Mouse (Mus musculus): ENCODE results near the gene Pde4c. TPM values are rescaled to one million over a fixed set of nuclear protein-coding genes. Genes with fewer than 3 reads are reported as not detected.

The Pde4c gene
- polyA plus RNA-seq, 1 experiment from 2014 or later = 8.0 TPM

DNA sequence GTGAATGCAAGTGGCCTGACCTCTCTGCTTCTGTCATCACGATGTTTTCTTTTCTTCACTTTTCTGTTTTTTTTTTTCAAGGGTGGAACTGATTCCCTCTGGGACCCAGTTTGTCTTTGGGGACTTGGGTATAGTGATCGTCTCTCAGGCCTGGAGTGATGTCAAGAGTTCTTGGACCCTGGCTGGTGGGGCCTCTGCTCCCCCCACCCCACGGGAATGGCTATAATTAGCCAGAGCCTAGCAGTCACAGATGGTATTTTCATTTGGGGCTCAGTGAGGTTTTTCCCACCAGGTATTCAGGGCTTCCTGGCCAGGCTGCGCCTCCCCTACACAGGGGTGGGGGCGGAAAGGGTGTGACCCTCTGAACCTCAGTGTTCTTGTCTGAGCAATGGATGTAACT lies 18.1 kb downstream of the Pde4c start:
- WGBS = 48% methylated on average over 5 of the region's 5 CpGs
- H3K4me2 ChIP-seq (ENCODE audit: low read length) = no peak overlapping the region

DNA sequence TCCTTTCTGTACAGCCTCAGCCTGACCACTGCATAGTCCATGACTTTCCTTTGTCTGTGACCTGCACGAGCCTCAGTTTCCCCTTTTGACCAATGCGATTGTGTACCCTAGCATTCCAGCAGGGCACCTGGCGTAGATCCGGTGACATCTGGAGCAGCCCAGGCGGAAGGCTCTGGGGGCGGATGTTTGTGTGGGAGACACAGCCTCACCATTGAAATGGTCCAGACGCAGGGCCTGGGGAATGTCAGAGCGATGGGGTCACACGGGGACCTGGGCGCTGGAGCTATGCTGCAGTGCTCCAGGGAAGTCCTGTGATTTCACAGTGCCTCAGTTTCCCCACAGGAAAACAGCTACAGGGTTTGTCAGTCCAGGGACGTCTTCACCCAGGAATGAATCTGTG lies 18.7 kb downstream of the Pde4c start:
- no peaks in the 10 kb centered on the region for H3K9me3 ChIP-seq (replicated peaks; ENCODE audit: low read length)
- H3K4me2 ChIP-seq (ENCODE audit: low read length) = no peak overlapping the region
- H3K27ac ChIP-seq = no peak overlapping the region
- no peak for TF ChIP-seq CTCF (IDR thresholded peaks at IDR 0.05; ENCODE audit: low read depth)
- no peak overlapping the region for H3K4me3 ChIP-seq (replicated peaks; ENCODE audit: low read depth, low read length)
- H3K27me3 ChIP-seq (ENCODE audit: insufficient read depth, low read length) = 0 out of 2 replicates have a peak, but pooled peaks cover 6% of the 10 kb centered on the region
- H3K9ac ChIP-seq (ENCODE audit: low read depth, low read length) = no peak overlapping the region
- ATAC-seq (replicated peaks; ENCODE audit: low FRiP score, low read depth) (0 out of 2 replicates have a peak, but pooled peaks have one; percentile 18), DNase-seq (ENCODE audit: low spot score) (no peak)
- H3K4me1 ChIP-seq (replicated peaks; ENCODE audit: insufficient read depth, low read length) = 0 out of 2 replicates have a peak, but pooled peaks cover 20% of the 10 kb centered on the region
- WGBS = 49% methylated on average over 11 of the region's 11 CpGs
- no peaks in the 10 kb centered on the region for H3K36me3 ChIP-seq (ENCODE audit: insufficient read depth, low read length)

More for the DNA sequence above, 18.1 kb downstream of the Pde4c start:
- Histone ChIP-seq H3K9ac (ENCODE audit: low read depth, low read length) (no peak overlapping the region), H3K27ac (no peak overlapping the region), H3K36me3 (ENCODE audit: insufficient read depth, low read length) (no peaks in the 10 kb centered on the region), H3K9me3 (replicated peaks; ENCODE audit: low read length) (no peaks in the 10 kb centered on the region), H3K27me3 (ENCODE audit: insufficient read depth, low read length) (0 out of 2 replicates have a peak, but pooled peaks cover 6% of the 10 kb centered on the region), H3K4me1 (replicated peaks; ENCODE audit: insufficient read depth, low read length) (0 out of 2 replicates have a peak, but pooled peaks cover 20% of the 10 kb centered on the region), H3K4me3 (replicated peaks; ENCODE audit: low read depth, low read length) (no peak overlapping the region)
- DNase-seq (ENCODE audit: low spot score) = no peak
- no peak for ATAC-seq (replicated peaks; ENCODE audit: low FRiP score, low read depth)
- no peak for TF ChIP-seq CTCF (IDR thresholded peaks at IDR 0.05; ENCODE audit: low read depth)

DNA sequence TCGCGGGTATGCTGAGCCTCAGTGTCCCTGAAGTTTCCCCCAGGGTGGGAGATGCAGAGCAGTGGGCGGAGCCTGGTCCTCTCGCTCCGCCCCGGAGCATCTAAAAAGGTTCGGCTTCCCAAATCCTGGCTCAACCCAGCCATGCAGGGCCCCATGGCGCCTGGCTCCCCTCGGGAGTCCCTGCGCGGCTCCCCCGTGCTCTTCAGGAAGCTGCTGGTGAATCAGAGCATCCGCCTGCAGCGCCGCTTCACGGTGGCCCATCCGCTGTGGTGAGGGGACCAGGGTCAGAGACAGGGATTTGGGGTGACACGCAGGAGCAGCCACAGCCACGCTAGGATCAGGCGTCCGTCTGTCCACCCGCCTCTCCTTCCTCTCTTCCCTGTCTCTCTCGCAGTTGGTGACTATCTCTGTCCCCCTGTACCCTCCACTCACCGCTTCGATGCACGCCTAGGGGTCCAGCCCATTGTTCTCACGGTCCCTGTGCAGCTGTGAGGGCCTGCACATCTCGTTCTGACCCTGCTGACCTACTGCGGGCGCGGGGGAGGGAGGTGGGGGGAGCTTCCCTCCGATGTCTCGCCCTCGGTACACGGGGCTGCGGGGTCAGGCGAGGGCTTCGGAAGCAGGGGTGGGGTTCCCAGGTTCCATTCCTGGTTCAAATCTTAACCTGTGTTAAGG lies 19.6 kb downstream of the Pde4c start:
- peak overlapping the region; percentile 31; the same call in 1 of the 2 replicates for H3K27ac ChIP-seq
- DNase-seq (ENCODE audit: low spot score) (no peak), ATAC-seq (replicated peaks; ENCODE audit: low FRiP score, low read depth) (no peak)
- H3K4me1 ChIP-seq (replicated peaks; ENCODE audit: insufficient read depth, low read length) = 0 out of 2 replicates have a peak, but pooled peaks cover 20% of the 10 kb centered on the region
- WGBS = 10% methylated on average over 37 of the region's 38 CpGs
- no peaks in the 10 kb centered on the region for H3K36me3 ChIP-seq (ENCODE audit: insufficient read depth, low read length)
- H3K9me3 ChIP-seq (replicated peaks; ENCODE audit: low read length) = no peaks in the 10 kb centered on the region
- H3K4me3 ChIP-seq (replicated peaks; ENCODE audit: low read depth, low read length) = no peak overlapping the region
- H3K27me3 ChIP-seq (ENCODE audit: insufficient read depth, low read length) = 0 out of 2 replicates have a peak, but pooled peaks cover 6% of the 10 kb centered on the region
- no peak for TF ChIP-seq CTCF (IDR thresholded peaks at IDR 0.05; ENCODE audit: low read depth)
- peak overlapping the region; percentile 42 for H3K4me2 ChIP-seq (ENCODE audit: low read length)
- no peak overlapping the region for H3K9ac ChIP-seq (ENCODE audit: low read depth, low read length)

DNA sequence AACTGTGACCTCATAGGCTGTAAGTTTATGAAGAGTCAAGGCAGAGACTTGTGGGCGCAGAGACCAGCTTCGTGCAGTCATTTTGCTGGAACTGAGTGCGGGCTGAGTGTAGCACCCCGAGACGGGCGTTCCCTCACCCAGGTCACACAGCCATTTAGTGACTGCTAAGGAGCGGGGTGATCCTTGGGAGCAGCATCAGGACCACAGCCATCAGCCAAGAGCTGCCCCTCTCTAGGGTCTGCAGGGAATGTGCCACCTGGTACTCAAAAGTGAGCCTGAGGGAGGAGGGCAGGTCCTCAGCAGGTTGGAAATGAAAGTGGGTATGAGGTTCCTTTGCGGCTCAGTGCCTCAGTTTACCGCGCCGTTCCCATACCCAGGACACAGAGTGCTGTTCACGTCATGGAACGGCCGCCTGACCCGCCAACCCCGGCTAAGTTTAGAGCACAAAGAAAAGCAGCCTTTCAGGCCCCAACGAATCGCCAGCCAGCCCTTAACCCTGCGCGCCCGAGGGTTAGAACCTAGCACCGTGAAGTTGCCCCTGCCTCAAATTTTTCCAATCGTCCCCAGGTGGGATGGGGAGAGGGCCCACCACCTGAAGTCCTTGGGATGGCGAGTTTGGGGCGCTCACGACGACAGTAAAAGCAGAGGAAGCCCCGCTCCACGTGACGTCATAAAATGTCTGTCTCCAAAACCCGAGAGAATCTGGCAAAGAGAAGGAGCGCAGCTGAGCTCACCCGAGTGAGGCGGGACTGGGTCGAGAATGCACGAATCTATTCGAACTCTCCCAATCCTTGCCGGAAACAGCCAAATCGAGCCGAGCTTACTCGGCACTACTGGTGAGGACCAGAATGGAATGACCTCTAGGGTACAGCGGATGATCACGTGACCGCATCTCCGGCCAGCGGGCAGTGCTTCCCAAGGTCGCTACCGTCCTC lies 20.4 kb downstream of the Pde4c start:
- no peaks in the 10 kb centered on the region for H3K9me3 ChIP-seq (replicated peaks; ENCODE audit: low read length)
- peak overlapping the region; percentile 16 for H3K4me3 ChIP-seq (replicated peaks; ENCODE audit: low read depth, low read length)
- 0 out of 2 replicates have a peak overlapping the region, but pooled peaks have one; percentile 28 for H3K27ac ChIP-seq
- peak overlapping the region; percentile 42 for H3K4me2 ChIP-seq (ENCODE audit: low read length)
- H3K9ac ChIP-seq (ENCODE audit: low read depth, low read length) = no peak overlapping the region
- H3K36me3 ChIP-seq (ENCODE audit: insufficient read depth, low read length) = no peaks in the 10 kb centered on the region
- peak; percentile 48 for DNase-seq (ENCODE audit: low spot score)
- H3K4me1 ChIP-seq (replicated peaks; ENCODE audit: insufficient read depth, low read length) = 0 out of 2 replicates have a peak, but pooled peaks cover 20% of the 10 kb centered on the region
- WGBS = 5% methylated on average over 48 of the region's 48 CpGs
- 0 out of 2 replicates have a peak, but pooled peaks cover 6% of the 10 kb centered on the region for H3K27me3 ChIP-seq (ENCODE audit: insufficient read depth, low read length)
- peak; percentile 14; the same call in 1 of the 2 replicates for ATAC-seq (replicated peaks; ENCODE audit: low FRiP score, low read depth)
- TF ChIP-seq CTCF (IDR thresholded peaks at IDR 0.05; ENCODE audit: low read depth) = no peak

DNA sequence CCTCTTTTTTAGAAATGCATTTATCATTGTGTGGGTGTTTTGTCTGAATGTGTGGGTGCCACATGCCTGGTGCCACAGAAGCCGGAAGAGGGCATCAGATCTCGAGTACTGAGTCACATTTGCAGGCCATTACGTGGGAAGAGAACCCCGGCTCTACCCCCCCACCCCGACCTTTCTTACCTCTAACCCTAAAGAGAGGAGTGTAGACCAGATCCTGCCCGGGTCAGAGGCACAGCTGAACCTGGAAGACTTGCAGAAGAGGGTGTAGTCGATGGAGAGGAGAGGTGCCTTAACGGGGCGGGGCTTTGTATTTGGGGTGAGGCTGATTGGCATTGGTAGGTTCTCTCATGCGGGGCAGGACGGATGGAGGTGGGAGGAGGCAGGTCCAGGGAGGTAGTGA lies 21.3 kb downstream of the Pde4c start:
- DNase-seq (ENCODE audit: low spot score) (no peak), ATAC-seq (replicated peaks; ENCODE audit: low FRiP score, low read depth) (no peak)
- Histone ChIP-seq H3K9me3 (replicated peaks; ENCODE audit: low read length) (no peaks in the 10 kb centered on the region), H3K4me3 (replicated peaks; ENCODE audit: low read depth, low read length) (no peak overlapping the region), H3K4me2 (ENCODE audit: low read length) (peak overlapping the region; percentile 42; the same call in 1 of the 2 replicates), H3K9ac (ENCODE audit: low read depth, low read length) (no peak overlapping the region), H3K4me1 (replicated peaks; ENCODE audit: insufficient read depth, low read length) (0 out of 2 replicates have a peak, but pooled peaks cover 20% of the 10 kb centered on the region), H3K27ac (no peak overlapping the region), H3K36me3 (ENCODE audit: insufficient read depth, low read length) (no peaks in the 10 kb centered on the region), H3K27me3 (ENCODE audit: insufficient read depth, low read length) (0 out of 2 replicates have a peak, but pooled peaks cover 6% of the 10 kb centered on the region)
- no peak for TF ChIP-seq CTCF (IDR thresholded peaks at IDR 0.05; ENCODE audit: low read depth)
- 53% methylated on average over 11 of the region's 11 CpGs for WGBS

Data from kidney, postnatal 0 days (tissue).